Mouse (Mus musculus): ENCODE data around the gene Hmgb1.

Hmgb1 gene

GRCm38 (mm10) chr5:149184844-149185186 lies 526 bp upstream of the Hmgb1 start:
- DNase-seq: no peak

- no peak for DNase-seq
Observed at GRCm38 (mm10) chr5:149183721-149184103, 577 bp downstream of the Hmgb1 start.

GRCm38 (mm10) chr5:149183122-149183521 lies 1.2 kb downstream of the Hmgb1 start:
- no peak for DNase-seq

GRCm38 (mm10) chr5:149182186-149182870 lies 2.0 kb downstream of the Hmgb1 start:
- peak in 1 of 2 experiments; percentile 18 for DNase-seq

- DNase-seq: no peak
Observed at GRCm38 (mm10) chr5:149179826-149180225, 4.5 kb downstream of the Hmgb1 start.

- no peak for DNase-seq
Observed at GRCm38 (mm10) chr5:149178095-149178494, 6.2 kb downstream of the Hmgb1 start.

- DNase-seq: no peak
Observed at GRCm38 (mm10) chr5:149175736-149176135, 8.6 kb downstream of the Hmgb1 start.

- no peak for DNase-seq
Observed at GRCm38 (mm10) chr5:149174527-149174926, 9.8 kb downstream of the Hmgb1 start.

- DNase-seq: no peak
Observed at GRCm38 (mm10) chr5:149172246-149172645, 12.0 kb downstream of the Hmgb1 start.

- DNase-seq: no peak
Observed at GRCm38 (mm10) chr5:149170841-149171588, 13.3 kb downstream of the Hmgb1 start.

GRCm38 (mm10) chr5:149168816-149169215 lies 15.5 kb downstream of the Hmgb1 start:
- DNase-seq: peak; percentile 10 to 16

GRCm38 (mm10) chr5:149168051-149168450 lies 16.2 kb downstream of the Hmgb1 start:
- DNase-seq: no peak

GRCm38 (mm10) chr5:149166011-149166410 lies 18.3 kb downstream of the Hmgb1 start:
- no peak for DNase-seq

GRCm38 (mm10) chr5:149164881-149165280 lies 19.4 kb downstream of the Hmgb1 start:
- no peak for DNase-seq

GRCm38 (mm10) chr5:149162890-149163289 lies 21.4 kb downstream of the Hmgb1 start:
- DNase-seq: no peak

- no peak for DNase-seq
Observed at GRCm38 (mm10) chr5:149160469-149160868, 23.8 kb downstream of the Hmgb1 start.

- DNase-seq: no peak
Observed at GRCm38 (mm10) chr5:149159021-149159420, 25.3 kb downstream of the Hmgb1 start.

- DNase-seq: no peak
Observed at GRCm38 (mm10) chr5:149156886-149157563, 27.3 kb downstream of the Hmgb1 start.

- DNase-seq: peak; percentile 57 to 64
Observed at GRCm38 (mm10) chr5:149152774-149153155, 31.5 kb downstream of the Hmgb1 start.

GRCm38 (mm10) chr5:149152063-149152773 lies 32.1 kb downstream of the Hmgb1 start:
- DNase-seq: peak in 1 of 2 experiments; percentile 26

GRCm38 (mm10) chr5:149150882-149151281 lies 33.4 kb downstream of the Hmgb1 start:
- DNase-seq: no peak

- no peak for DNase-seq
Observed at GRCm38 (mm10) chr5:149147386-149148000, 36.8 kb downstream of the Hmgb1 start.

GRCm38 (mm10) chr5:149146691-149147090 lies 37.6 kb downstream of the Hmgb1 start:
- DNase-seq: no peak

All from cerebellum, adult 18-20 months (tissue).